Mouse (Mus musculus): ENCODE results near the gene Rbfox1.

The Rbfox1 gene

GRCm38 (mm10) chr16:5884746-5885689 is at the start of gene Rbfox1:
TSS of gene Rbfox1 (plus strand) at chr16:5885355.
- no peak for DNase-seq (ENCODE audit: low read depth, low spot score)

GRCm38 (mm10) chr16:5836744-5837143 is 48.4 kb upstream of the Rbfox1 start:
- no peak for DNase-seq (ENCODE audit: low read depth, low spot score)

DNA sequence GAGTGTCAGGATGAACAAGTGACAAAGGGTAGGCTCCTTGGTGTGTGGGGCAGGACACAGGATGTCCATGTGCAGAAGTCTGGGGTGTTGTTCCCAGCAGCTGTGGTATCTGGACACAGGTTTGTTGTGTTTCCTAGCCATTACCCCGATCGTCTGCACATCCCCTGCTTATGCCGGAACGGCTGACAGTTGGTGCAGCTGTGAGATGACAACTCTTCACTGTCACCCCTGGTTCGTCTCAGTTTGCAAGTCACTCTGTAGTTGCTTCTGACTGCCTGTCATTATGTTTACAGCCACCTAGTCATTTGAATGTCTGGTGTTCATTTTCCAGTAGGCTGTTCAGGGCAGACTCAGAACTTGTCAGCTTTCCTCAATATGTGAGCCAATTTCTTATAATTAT is 44.0 kb upstream of the Rbfox1 start:
- DNase-seq (ENCODE audit: low read depth, low spot score) = no peak

DNA sequence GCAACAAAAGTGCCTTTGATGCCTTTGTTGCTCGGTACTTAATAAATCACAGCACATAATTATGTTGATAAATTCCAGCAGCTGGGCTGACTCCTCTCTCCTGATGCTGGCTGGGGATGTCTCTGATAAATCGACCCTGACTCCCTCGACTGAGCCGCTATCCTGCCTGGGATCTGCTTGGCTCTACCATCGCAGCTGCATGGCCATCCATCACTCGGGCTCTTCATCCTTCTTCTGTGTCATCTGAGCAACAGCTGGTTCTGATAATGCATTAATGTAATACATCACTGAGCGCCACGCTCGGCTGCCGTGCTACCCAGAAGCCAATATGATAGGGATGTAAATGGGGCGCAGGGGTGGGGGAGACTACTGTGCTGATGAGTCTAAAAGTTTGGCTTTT is 39.5 kb upstream of the Rbfox1 start:
- DNase-seq (ENCODE audit: low read depth, low spot score) = no peak

- no peak for DNase-seq (ENCODE audit: low read depth, low spot score)
Measured at GRCm38 (mm10) chr16:5853055-5853454, 32.1 kb upstream of the Rbfox1 start.

DNA sequence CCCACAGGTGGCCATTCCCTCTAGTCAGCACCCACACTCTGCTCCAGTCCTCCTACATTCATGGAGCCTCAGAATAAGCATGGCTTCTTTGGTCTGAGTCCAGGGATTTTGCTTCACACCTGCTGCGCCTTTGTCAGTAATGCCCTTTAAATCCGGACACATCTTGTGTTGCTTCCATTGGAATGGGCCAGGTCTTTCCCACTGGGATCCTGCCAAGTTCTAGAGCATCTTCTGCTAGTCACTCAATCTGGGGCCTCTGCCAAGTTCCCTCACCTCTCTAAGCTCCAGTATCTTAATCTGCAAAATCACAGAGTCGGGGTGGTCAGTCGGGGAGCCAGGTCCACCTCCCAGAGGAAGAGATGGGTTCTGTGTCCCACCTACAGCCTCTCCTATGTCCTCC is 20.8 kb upstream of the Rbfox1 start:
- no peak for DNase-seq (ENCODE audit: low read depth, low spot score)

DNA sequence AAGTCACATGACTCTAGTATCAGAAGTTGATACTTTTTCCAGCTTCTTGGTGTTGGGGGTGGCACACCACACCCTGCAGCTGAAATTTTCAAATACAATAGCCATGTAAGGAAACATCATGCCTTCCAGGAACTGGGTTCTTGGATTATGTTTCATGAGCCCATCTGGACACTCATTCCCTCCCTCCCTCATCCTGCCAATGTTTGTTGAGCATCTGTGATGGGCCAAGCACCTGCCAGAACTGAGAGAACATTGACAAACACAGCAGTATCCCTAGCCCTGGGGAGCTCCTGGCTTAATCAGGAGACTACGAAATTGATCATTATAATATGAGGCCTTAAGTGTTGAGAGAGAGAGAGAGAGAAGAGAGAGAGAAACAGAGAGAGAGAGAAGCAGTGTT is 18.2 kb upstream of the Rbfox1 start:
- no peak for DNase-seq (ENCODE audit: low read depth, low spot score)

DNA sequence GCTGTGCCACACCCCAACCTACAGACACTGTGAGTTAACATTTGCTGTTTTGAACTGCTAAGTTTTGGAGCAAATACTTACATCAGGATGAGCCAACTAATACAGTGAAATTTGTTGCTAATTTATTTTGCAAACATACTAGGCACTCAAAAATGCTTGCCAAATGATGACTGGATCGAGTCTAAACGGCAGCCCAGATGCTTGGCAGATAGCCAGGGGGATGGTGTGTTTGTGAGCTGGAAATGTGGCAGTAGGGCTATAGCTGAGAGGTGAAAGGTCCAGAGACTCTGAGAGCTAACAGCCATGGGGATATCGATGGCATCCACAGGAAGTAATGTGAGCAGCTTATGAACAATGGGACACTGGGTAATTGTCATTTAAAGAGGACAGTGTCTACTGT is 14.8 kb upstream of the Rbfox1 start:
- no peak for DNase-seq (ENCODE audit: low read depth, low spot score)

- no peak for DNase-seq (ENCODE audit: low read depth, low spot score)
Measured at GRCm38 (mm10) chr16:5881820-5882219, 3.3 kb upstream of the Rbfox1 start.

- DNase-seq (ENCODE audit: low read depth, low spot score) = no peak
Measured at GRCm38 (mm10) chr16:5885690-5886050, 515 bp downstream of the Rbfox1 start.

DNA sequence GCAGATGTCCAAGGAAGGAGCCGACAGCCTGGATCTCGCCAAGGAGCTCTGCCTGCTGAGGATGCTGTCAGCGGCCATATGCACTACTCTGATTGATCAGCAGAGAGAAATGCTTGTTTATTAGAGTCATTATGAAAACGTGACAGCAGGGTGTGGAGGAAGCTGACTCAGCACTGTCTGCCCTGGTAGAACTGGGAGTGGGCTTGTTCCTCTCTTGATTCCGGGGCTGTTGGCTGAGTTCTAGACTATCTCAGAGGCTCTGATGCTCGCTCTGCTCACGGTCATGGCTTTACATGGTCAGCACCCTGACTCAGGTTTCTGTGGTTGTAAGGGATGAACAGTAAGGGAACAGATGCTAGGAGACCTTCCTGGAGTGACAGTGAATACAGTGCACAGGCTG is 10.4 kb downstream of the Rbfox1 start:
- DNase-seq (ENCODE audit: low read depth, low spot score) = no peak

GRCm38 (mm10) chr16:5898330-5898729 is 13.2 kb downstream of the Rbfox1 start:
- no peak for DNase-seq (ENCODE audit: low read depth, low spot score)

- no peak for DNase-seq (ENCODE audit: low read depth, low spot score)
Measured at GRCm38 (mm10) chr16:5910742-5911141, 25.6 kb downstream of the Rbfox1 start.

GRCm38 (mm10) chr16:5911880-5912327 is 26.7 kb downstream of the Rbfox1 start:
- peak; percentile 51 for DNase-seq (ENCODE audit: low read depth, low spot score)

GRCm38 (mm10) chr16:5917937-5918336 is 32.8 kb downstream of the Rbfox1 start:
- DNase-seq (ENCODE audit: low read depth, low spot score) = no peak

- DNase-seq (ENCODE audit: low read depth, low spot score) = no peak
Measured at GRCm38 (mm10) chr16:5926986-5927385, 41.8 kb downstream of the Rbfox1 start.

DNA sequence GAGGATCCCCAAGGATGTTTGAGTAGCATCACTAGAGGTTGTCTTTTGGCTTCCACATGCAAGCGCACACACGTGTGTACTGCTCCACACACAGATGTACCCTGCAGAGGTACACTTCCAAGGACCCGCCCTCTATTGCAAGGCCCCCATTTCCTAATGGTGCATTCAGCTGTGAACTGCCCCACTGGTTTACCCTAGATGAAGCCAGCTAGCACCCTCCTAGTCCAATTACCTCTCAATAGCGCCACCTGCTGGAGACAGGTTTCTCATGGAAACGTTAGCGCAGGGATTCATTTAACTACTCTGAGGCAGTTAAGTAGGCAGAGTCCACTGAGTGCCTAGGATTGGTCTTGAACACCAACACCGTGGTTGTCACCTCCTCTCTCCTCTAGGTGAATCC is 46.5 kb downstream of the Rbfox1 start:
- no peak for DNase-seq (ENCODE audit: low read depth, low spot score)

DNA sequence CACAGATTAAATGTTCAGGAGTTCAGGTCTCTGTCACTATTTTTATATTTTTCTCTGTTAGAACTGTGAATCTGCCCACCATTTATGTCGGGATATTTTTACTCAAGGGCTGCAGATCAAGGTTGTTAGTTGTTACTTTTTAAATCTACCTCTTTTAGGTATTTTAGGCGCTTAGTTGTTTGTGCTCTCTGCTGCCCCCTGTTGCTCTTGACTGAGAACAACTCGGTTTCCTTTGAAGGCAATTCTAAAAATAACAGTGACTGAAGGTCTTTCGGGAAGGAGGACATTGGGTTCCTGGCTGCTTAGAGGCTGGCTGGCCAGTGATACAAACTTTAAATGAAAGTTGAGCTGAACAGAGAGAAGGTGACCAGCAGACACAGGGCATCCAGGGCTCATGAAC is 54.9 kb downstream of the Rbfox1 start:
- DNase-seq (ENCODE audit: low read depth, low spot score) = no peak

DNA sequence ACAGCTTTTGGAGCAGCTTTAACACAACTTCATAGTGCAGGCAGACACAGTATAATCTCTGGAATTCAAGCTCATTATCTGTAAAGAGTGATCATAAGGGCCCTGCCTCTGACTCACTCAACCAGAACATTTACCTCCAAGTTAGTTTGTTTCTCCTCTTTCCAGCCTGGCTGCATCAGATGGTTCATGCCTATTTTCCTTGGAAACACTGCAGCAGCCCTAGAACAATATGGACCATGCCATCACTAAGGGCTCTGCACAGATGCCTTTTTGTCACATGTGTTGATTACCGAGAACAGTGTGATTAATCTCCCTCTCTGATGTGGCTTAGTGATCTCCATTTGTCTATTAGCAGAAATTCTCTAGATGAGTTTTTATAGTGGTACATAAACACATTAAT is 60.5 kb downstream of the Rbfox1 start:
- DNase-seq (ENCODE audit: low read depth, low spot score) = no peak

DNA sequence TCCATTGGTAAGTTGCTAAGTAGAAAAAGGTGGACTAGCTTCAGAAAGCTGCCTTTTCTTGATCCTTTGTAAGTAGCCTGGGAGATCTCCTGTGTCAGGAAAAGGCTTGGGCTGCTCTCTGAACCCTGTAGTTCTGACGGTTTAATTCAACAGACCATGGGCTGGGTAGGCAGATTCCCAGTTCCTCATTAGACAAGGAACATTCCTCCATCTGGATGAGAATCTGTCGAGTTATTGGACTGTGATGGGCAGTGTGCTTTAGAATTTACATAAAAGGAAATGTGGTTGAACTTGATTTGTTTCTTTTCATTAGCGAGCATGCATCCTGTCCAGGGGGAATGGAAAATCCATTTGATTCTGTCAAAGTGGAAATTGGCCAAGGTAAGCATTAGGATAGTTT is 68.0 kb downstream of the Rbfox1 start:
- DNase-seq (ENCODE audit: low read depth, low spot score) = no peak

DNA sequence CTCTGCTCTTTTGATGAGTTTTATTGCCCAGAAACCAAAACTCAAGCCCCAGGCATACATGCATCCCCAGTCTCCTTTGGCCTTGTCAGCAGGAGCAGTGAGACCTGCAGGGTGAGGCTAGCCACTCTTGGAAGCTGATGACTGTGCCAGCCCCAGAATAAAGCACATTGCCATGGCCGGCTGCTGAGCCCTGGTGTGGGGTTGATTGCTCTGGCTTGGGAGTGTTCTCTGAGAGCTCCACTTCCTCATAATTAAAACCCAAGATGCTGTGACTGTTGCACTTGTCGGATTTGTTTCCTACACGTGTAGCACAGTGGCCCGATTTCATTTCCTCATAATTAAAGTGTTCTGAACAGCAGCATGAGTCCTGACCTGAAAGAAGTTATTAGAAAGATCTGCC is 72.3 kb downstream of the Rbfox1 start:
- DNase-seq (ENCODE audit: low read depth, low spot score) = no peak

DNA sequence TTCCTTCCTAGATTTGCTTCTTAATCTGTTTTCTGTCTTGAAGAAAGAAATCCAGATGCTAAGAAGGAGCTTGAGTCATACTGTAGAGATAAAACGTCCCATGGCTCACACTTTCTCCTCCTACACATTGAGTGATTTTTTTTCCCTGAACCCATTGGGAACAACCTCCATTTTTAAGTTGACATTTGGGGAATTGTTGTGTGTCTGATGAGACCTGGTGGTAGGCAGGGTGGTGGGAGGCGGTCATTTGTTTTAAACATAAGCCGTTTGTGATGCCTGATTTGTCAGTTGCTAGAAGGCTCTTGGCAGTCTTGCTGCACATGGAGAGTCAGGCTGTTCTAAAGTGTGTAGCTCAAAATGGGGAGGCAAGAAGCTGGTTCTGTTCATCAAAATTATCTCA is 76.6 kb downstream of the Rbfox1 start:
- DNase-seq (ENCODE audit: low read depth, low spot score) = no peak

GRCm38 (mm10) chr16:5974172-5974571 is 89.0 kb downstream of the Rbfox1 start:
- DNase-seq (ENCODE audit: low read depth, low spot score) = no peak
